Mouse (Mus musculus) embryo, embryonic 11 days (tissue): ENCODE data around the gene Pnlip.

Experiments
- DNase-seq: peaks from one replicate; pipeline ENCODE4 v3.0.0-alpha.2; 2015

The Pnlip gene

GRCm38 (mm10) chr19:58652198-58652597, at the start of gene Pnlip:
Pnlip (plus strand) TSS chr19:58652498.
- no peak for DNase-seq

GRCm38 (mm10) chr19:58609716-58610115, 42.6 kb upstream of the Pnlip start:
- DNase-seq, result no peak

GRCm38 (mm10) chr19:58612745-58613144, 39.6 kb upstream of the Pnlip start:
- DNase-seq, result no peak

- no peak for DNase-seq
Observed at GRCm38 (mm10) chr19:58616606-58617005, 35.7 kb upstream of the Pnlip start.

GRCm38 (mm10) chr19:58620661-58621060, 31.6 kb upstream of the Pnlip start:
- no peak for DNase-seq

GRCm38 (mm10) chr19:58621646-58622045, 30.7 kb upstream of the Pnlip start:
- DNase-seq, result no peak

- DNase-seq, result no peak
Observed at GRCm38 (mm10) chr19:58624799-58625198, 27.5 kb upstream of the Pnlip start.

- no peak for DNase-seq
Observed at GRCm38 (mm10) chr19:58625254-58625947, 26.9 kb upstream of the Pnlip start.

GRCm38 (mm10) chr19:58627406-58628337, 24.6 kb upstream of the Pnlip start:
- peak; percentile 75 for DNase-seq

- DNase-seq, result no peak
Observed at GRCm38 (mm10) chr19:58629351-58629773, 22.9 kb upstream of the Pnlip start.

- no peak for DNase-seq
Observed at GRCm38 (mm10) chr19:58650036-58650435, 2.3 kb upstream of the Pnlip start.

- peak; percentile 22 for DNase-seq
Observed at GRCm38 (mm10) chr19:58662098-58662497, 9.8 kb downstream of the Pnlip start.

- no peak for DNase-seq
Observed at GRCm38 (mm10) chr19:58663317-58663716, 11.0 kb downstream of the Pnlip start.

GRCm38 (mm10) chr19:58664901-58665300, 12.6 kb downstream of the Pnlip start:
- no peak for DNase-seq

- DNase-seq, result no peak
Observed at GRCm38 (mm10) chr19:58674644-58675043, 22.3 kb downstream of the Pnlip start.

GRCm38 (mm10) chr19:58677117-58677516, 24.8 kb downstream of the Pnlip start:
- no peak for DNase-seq

GRCm38 (mm10) chr19:58688933-58689332, 36.6 kb downstream of the Pnlip start:
- no peak for DNase-seq

GRCm38 (mm10) chr19:58695314-58695713, 43.0 kb downstream of the Pnlip start:
- no peak for DNase-seq

GRCm38 (mm10) chr19:58696235-58696634, 43.9 kb downstream of the Pnlip start:
- no peak for DNase-seq

- DNase-seq, result no peak
Observed at GRCm38 (mm10) chr19:58704556-58704955, 52.3 kb downstream of the Pnlip start.

GRCm38 (mm10) chr19:58708611-58709010, 56.3 kb downstream of the Pnlip start:
- DNase-seq, result no peak

- DNase-seq, result no peak
Observed at GRCm38 (mm10) chr19:58717925-58718324, 65.6 kb downstream of the Pnlip start.

- DNase-seq, result no peak
Observed at GRCm38 (mm10) chr19:58720439-58720838, 68.1 kb downstream of the Pnlip start.

GRCm38 (mm10) chr19:58726551-58726950, 74.3 kb downstream of the Pnlip start:
- DNase-seq, result no peak
